Mouse (Mus musculus) forebrain, embryonic 16.5 days (tissue): Measurements from ENCODE around the gene Alpl. TPM values are rescaled to one million over a fixed set of nuclear protein-coding genes. Genes with fewer than 3 reads are reported as not detected.
A peak's percentile ranks its signal among the peaks of the same experiment; 100 is the strongest.

Experiments used
- ATAC-seq: fragments of 200-750 bp; cut with Nextera tagmentation; 2 replicates; pipeline ENCODE4 v1.8.0; 2017; ENCODE audit warnings: mild to moderate bottlenecking, moderate library complexity
- H3K27ac ChIP-seq: fragments of 300-500 bp; sonication (generic); 2 replicates; pipeline ENCODE4 v1.5.1; 2014; ENCODE audit warnings: low read length, control low read depth
- H3K27me3 ChIP-seq: fragments of 300-500 bp; sonication (generic); replicated peaks from 2 replicates; pipeline ENCODE4 v1.6.1; 2014; ENCODE audit warnings: low read length; ENCODE audit not compliant: control insufficient read depth, insufficient read depth
- H3K36me3 ChIP-seq: fragments of 300-500 bp; sonication (generic); 2 replicates; pipeline ENCODE4 v1.6.1; 2014; ENCODE audit not compliant: control insufficient read depth, insufficient read depth
- H3K4me1 ChIP-seq: fragments of 300-500 bp; sonication (generic); replicated peaks from 2 replicates; pipeline ENCODE4 v1.6.1; 2014; ENCODE audit warnings: low read length; ENCODE audit not compliant: control insufficient read depth, insufficient read depth
- H3K4me2 ChIP-seq: fragments of 300-500 bp; sonication (generic); 2 replicates; pipeline ENCODE4 v1.6.1; 2014; ENCODE audit warnings: mild to moderate bottlenecking, low read length, control low read depth
- H3K4me3 ChIP-seq: fragments of 300-500 bp; sonication (generic); replicated peaks from 2 replicates; pipeline ENCODE4 v1.5.1; 2014; ENCODE audit warnings: mild to moderate bottlenecking, low read length, control low read depth
- H3K9ac ChIP-seq: fragments of 300-500 bp; sonication (generic); replicated peaks from 2 replicates; pipeline ENCODE4 v1.6.1; 2014; ENCODE audit warnings: low read depth, low read length, control low read depth
- H3K9me3 ChIP-seq: fragments of 300-500 bp; sonication (generic); 2 replicates; pipeline ENCODE4 v1.6.1; 2016; ENCODE audit warnings: low read length; ENCODE audit not compliant: control insufficient read depth
- WGBS: fragments of 180-500 bp; shearing (Covaris S2); extraction: QIAGEN DNeasy Blood & Tissue Kit; methylation state at CpG from one replicate; pipeline ENCODE4 v1.1.7; 2014; 5-methylcytosine and 5-hydroxymethylcytosine counted together
- polyA plus RNA-seq: library from polyadenylated mRNA; unstranded; fragments of >200 nt; fragmentation: Nextera tagmentation; extraction: Ambion mirVana; gene quantifications from 2 replicates; pipeline ENCODE4 v1.2.1, GENCODE M21; 2015

Gene Alpl
- polyA plus RNA-seq, 1 experiment from 2014 or later: 7.6 TPM

GRCm38 (mm10) chr4:137768831-137769230, 27.4 kb downstream of the Alpl start:
- no peaks in the 10 kb centered on the region for H3K36me3 ChIP-seq
- no peak overlapping the region for H3K4me3 ChIP-seq
- no peak overlapping the region for H3K4me2 ChIP-seq
- H3K9ac ChIP-seq: no peak overlapping the region
- no peak for ATAC-seq
- H3K27ac ChIP-seq: no peak overlapping the region
- H3K4me1 ChIP-seq: peaks cover 15% of the 10 kb centered on the region
- H3K9me3 ChIP-seq: no peaks in the 10 kb centered on the region
- no peaks in the 10 kb centered on the region for H3K27me3 ChIP-seq
- 82% methylated on average over 6 of the region's 6 CpGs for WGBS

- Histone ChIP-seq H3K27ac (no peak overlapping the region), H3K36me3 (no peaks in the 10 kb centered on the region), H3K4me3 (no peak overlapping the region), H3K9me3 (no peaks in the 10 kb centered on the region), H3K4me2 (no peak overlapping the region), H3K9ac (no peak overlapping the region), H3K27me3 (no peaks in the 10 kb centered on the region), H3K4me1 (peaks cover 13% of the 10 kb centered on the region)
- no peak for ATAC-seq
- 67% methylated on average over 5 of the region's 5 CpGs for WGBS
These were observed 27.8 kb downstream of the Alpl start for GRCm38 (mm10) chr4:137768381-137768780.

GRCm38 (mm10) chr4:137766365-137766764, 29.8 kb downstream of the Alpl start:
- no peaks in the 10 kb centered on the region for H3K27me3 ChIP-seq
- no peaks in the 10 kb centered on the region for H3K9me3 ChIP-seq
- no peak overlapping the region for H3K4me3 ChIP-seq
- H3K4me1 ChIP-seq: peaks cover 13% of the 10 kb centered on the region
- H3K9ac ChIP-seq: no peak overlapping the region
- H3K27ac ChIP-seq: no peak overlapping the region
- 25% methylated on average over 5 of the region's 5 CpGs for WGBS
- ATAC-seq: no peak
- H3K4me2 ChIP-seq: no peak overlapping the region
- H3K36me3 ChIP-seq: no peaks in the 10 kb centered on the region

GRCm38 (mm10) chr4:137765554-137765971, 30.6 kb downstream of the Alpl start:
- Histone ChIP-seq H3K9me3 (no peaks in the 10 kb centered on the region), H3K4me2 (no peak overlapping the region), H3K4me1 (peaks cover 13% of the 10 kb centered on the region), H3K4me3 (no peak overlapping the region), H3K36me3 (no peaks in the 10 kb centered on the region), H3K27me3 (no peaks in the 10 kb centered on the region), H3K9ac (peak overlapping the region; percentile 30; the same call in 1 of the 2 replicates), H3K27ac (peak overlapping the region; percentile 39)
- ATAC-seq: peak; percentile 97
- whole genome bisulfite sequencing: 11% methylated on average over 7 of the region's 7 CpGs

- Histone ChIP-seq H3K4me3 (no peak overlapping the region), H3K36me3 (no peaks in the 10 kb centered on the region), H3K27ac (no peak overlapping the region), H3K4me2 (no peak overlapping the region), H3K27me3 (no peaks in the 10 kb centered on the region), H3K4me1 (peaks cover 13% of the 10 kb centered on the region), H3K9ac (no peak overlapping the region), H3K9me3 (no peaks in the 10 kb centered on the region)
- ATAC-seq: no peak
- WGBS: 50% methylated on average over 3 of the region's 3 CpGs
These were observed 31.6 kb downstream of the Alpl start for GRCm38 (mm10) chr4:137764621-137765020.

GRCm38 (mm10) chr4:137763920-137764495, 32.2 kb downstream of the Alpl start:
- Histone ChIP-seq H3K36me3 (no peaks in the 10 kb centered on the region), H3K9ac (no peak overlapping the region), H3K4me1 (peaks cover 13% of the 10 kb centered on the region), H3K27me3 (no peaks in the 10 kb centered on the region), H3K9me3 (no peaks in the 10 kb centered on the region), H3K4me2 (no peak overlapping the region), H3K4me3 (no peak overlapping the region), H3K27ac (no peak overlapping the region)
- ATAC-seq: no peak
- 64% methylated on average over 8 of the region's 8 CpGs for WGBS

- Histone ChIP-seq H3K4me2 (no peak overlapping the region), H3K4me1 (peaks cover 13% of the 10 kb centered on the region), H3K9ac (no peak overlapping the region), H3K9me3 (no peaks in the 10 kb centered on the region), H3K27ac (no peak overlapping the region), H3K36me3 (no peaks in the 10 kb centered on the region), H3K4me3 (no peak overlapping the region), H3K27me3 (no peaks in the 10 kb centered on the region)
- 69% methylated on average over 9 of the region's 9 CpGs for WGBS
- ATAC-seq: no peak
These were observed 33.3 kb downstream of the Alpl start for GRCm38 (mm10) chr4:137762886-137763285.

GRCm38 (mm10) chr4:137754446-137754845, 41.7 kb downstream of the Alpl start:
- H3K9ac ChIP-seq: no peak overlapping the region
- no peak for ATAC-seq
- no peaks in the 10 kb centered on the region for H3K36me3 ChIP-seq
- H3K4me2 ChIP-seq: no peak overlapping the region
- WGBS: 84% methylated on average over 2 of the region's 2 CpGs
- H3K4me3 ChIP-seq: no peak overlapping the region
- no peaks in the 10 kb centered on the region for H3K9me3 ChIP-seq
- no peak overlapping the region for H3K27ac ChIP-seq
- H3K27me3 ChIP-seq: no peaks in the 10 kb centered on the region
- no peaks in the 10 kb centered on the region for H3K4me1 ChIP-seq

GRCm38 (mm10) chr4:137753199-137753598, 43.0 kb downstream of the Alpl start:
- 87% methylated on average over 7 of the region's 7 CpGs for WGBS
- no peak overlapping the region for H3K27ac ChIP-seq
- H3K4me1 ChIP-seq: no peaks in the 10 kb centered on the region
- H3K4me3 ChIP-seq: no peak overlapping the region
- no peak overlapping the region for H3K9ac ChIP-seq
- H3K36me3 ChIP-seq: no peaks in the 10 kb centered on the region
- no peak overlapping the region for H3K4me2 ChIP-seq
- no peaks in the 10 kb centered on the region for H3K9me3 ChIP-seq
- no peak for ATAC-seq
- H3K27me3 ChIP-seq: no peaks in the 10 kb centered on the region

- WGBS: 85% methylated on average over 15 of the region's 15 CpGs
- Histone ChIP-seq H3K4me2 (no peak overlapping the region), H3K9ac (no peak overlapping the region), H3K27me3 (no peaks in the 10 kb centered on the region), H3K4me1 (no peaks in the 10 kb centered on the region), H3K4me3 (no peak overlapping the region), H3K27ac (no peak overlapping the region), H3K36me3 (no peaks in the 10 kb centered on the region), H3K9me3 (no peaks in the 10 kb centered on the region)
- ATAC-seq: no peak
These were observed 43.7 kb downstream of the Alpl start for GRCm38 (mm10) chr4:137752471-137752870.
